Mouse (Mus musculus): ENCODE measurements around the gene Prok1.

DNA sequence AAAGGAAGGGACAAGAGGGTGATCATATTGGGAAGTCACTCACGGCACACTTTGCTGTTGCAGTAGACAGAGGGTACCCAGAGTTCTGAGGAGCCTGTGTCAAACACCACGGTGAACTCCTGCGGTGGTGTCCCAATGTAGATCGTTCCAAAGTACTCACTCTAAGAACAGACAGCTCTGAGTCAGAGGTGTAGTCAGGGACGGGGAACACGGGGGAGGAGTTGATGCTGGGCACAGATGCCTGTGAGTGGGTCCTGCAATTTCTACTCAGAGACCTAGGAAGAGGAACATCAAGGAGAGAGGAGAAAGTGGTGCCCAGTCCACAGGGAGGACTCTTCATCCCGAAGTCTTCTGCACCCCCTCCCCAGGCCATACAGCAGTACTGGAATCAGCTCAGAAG lies 20.9 kb downstream of the Prok1 start:
- TF ChIP-seq CTCF (IDR thresholded peaks at IDR 0.05) (no peak), EP300 (IDR thresholded peaks at IDR 0.05) (no peak)
